Mouse (Mus musculus) lung, adult 2 months (tissue): ENCODE measurements around the gene Paqr4. TPM values are rescaled to one million over a fixed set of nuclear protein-coding genes. Genes with fewer than 3 reads are reported as not detected.

Experiments used
- DNase-seq: peaks from one replicate; pipeline ENCODE4 v3.0.0; 2022
- H3K4me1 ChIP-seq: fragments of 200-500 bp; 2 replicates; pipeline ENCODE4 v1.6.1; 2011; ENCODE audit warnings: low read length; ENCODE audit not compliant: control insufficient read depth, insufficient read depth
- H3K4me3 ChIP-seq: fragments of 200-500 bp; replicated peaks from 2 replicates; pipeline ENCODE3; 2011; ENCODE audit warnings: low read depth, mild to moderate bottlenecking, control low read depth, low read length; ENCODE audit errors: extremely low read depth
- CTCF ChIP-seq: fragments of 200-500 bp; IDR thresholded peaks from 2 replicates; pipeline ENCODE4 v1.5.1; 2011; ENCODE audit warnings: mild to moderate bottlenecking, low read length, control low read depth; ENCODE audit not compliant: insufficient read depth
- POLR2A ChIP-seq: fragments of 200-500 bp; IDR thresholded peaks from 2 replicates; pipeline ENCODE4 v1.6.1; 2011; ENCODE audit warnings: low read depth, mild to moderate bottlenecking, control low read depth, low read length, borderline replicate concordance; ENCODE audit errors: extremely low read depth
- WGBS: fragments of 180-500 bp; shearing (Covaris S2); methylation state at CpG from one replicate; pipeline ENCODE4 v1.1.7; 2018; 5-methylcytosine and 5-hydroxymethylcytosine counted together
- polyA plus RNA-seq: library from polyadenylated mRNA; depleted of rRNA; stranded (reverse); fragments of >200 nt; gene quantifications from 2 replicates; pipeline ENCODE4 v1.2.3, GENCODE M21; 2012; rRNA removed

The Paqr4 gene
- polyA plus RNA-seq, 1 experiment = 59.8 TPM

DNA sequence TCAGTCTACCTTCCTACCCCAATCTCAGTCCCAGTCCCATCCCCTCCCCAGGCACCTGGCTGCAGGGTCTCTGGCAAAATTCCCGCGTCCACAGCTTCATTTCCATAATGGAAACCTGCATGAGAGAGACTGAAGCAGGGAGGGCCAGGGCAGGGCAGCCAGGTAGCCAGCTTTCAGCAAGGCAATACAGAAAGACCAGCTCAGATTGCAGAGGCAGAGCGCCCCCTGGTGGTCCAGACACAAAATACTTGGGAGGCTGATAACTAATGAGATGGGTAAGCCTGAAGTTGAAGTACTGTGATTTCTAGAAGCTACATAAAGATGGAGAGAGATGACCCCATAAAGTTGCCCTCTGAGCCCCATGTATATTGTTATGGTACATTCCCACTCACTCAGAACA, 34.5 kb downstream of the Paqr4 start:
- peak; percentile 75 for DNase-seq
- 0% methylated on average over 3 of the region's 3 CpGs for WGBS
- H3K4me1 ChIP-seq = no peaks in the 10 kb centered on the region

DNA sequence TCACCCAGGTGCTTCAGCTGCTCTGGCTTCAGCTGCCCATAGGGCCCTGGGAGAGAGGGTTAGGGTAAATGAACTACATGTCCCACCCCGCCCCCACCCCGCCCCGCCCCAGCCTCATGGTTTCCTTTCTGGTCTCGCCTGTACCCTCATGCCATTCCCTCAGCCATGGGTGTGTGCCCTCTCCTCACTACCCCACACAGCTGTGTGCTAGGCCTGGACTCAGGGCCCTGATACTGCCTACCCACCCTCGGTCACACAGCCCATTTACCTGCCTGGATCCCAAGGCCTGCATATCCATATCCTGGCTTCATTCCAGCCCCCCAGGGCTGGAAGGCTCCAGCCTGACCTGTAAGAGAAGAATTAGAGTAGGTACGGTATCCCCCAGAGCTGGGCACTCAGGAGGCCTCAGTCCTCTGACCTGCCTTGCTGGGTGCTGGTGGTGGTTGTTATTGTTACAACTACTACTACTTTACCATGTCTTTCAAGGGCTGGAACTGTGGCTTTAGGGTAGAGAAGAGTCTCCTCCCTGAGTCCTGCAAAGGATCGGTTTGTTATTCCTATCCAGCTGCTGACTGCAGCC, 35.1 kb downstream of the Paqr4 start:
- WGBS = 80% methylated on average over 5 of the region's 7 CpGs
- Histone ChIP-seq H3K4me3 (no peak overlapping the region), H3K4me1 (no peaks in the 10 kb centered on the region)
- DNase-seq = no peak
- no peak for TF ChIP-seq CTCF
- TF ChIP-seq POLR2A = no peak

More for the DNA sequence above, 34.5 kb downstream of the Paqr4 start:
- no peak for TF ChIP-seq POLR2A
- TF ChIP-seq CTCF = peak; percentile 84
- no peak overlapping the region for H3K4me3 ChIP-seq

DNA sequence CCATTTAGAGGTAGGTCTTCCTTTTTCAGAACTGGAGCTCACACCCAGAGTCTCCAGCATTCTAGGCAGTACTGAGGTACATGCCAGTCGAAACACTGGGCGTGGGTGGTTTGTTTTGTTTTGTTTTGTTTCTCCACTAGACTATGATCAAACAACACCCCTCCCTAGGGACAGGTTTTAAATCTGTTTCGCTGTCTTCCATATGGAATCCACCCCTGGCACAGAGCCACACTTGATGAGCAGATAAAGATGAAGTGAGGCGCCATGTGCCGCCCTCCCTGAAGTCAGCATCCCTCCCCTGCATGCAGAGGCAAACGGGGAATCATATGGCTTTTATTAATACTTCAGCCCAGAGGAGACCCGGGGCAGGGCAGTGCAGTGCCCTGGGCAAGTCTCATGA, 35.9 kb downstream of the Paqr4 start:
- no peak for DNase-seq
- H3K4me3 ChIP-seq = no peak overlapping the region
- 45% methylated on average over 7 of the region's 7 CpGs for WGBS
- no peaks in the 10 kb centered on the region for H3K4me1 ChIP-seq
- TF ChIP-seq POLR2A (no peak), CTCF (no peak)

DNA sequence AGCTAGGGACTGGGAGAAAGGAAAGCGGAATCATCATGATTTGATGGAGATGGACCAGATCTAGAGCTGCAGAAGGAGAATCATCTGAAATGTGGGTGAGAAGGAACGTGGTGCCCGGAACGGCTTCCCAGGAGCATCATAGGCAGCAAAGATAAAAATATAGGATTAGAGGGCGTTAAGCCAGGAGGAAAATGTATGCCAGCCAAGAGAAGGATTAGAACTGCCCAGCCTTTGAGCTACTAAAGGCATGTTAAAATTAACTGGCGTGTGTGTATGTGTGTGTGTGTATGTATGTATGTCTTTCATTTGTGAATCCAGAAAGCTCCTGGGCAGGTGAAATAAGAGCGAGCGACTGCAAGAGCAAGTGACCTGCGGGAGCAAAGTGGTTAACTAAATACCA, 37.4 kb downstream of the Paqr4 start:
- Histone ChIP-seq H3K4me1 (peaks cover 5% of the 10 kb centered on the region), H3K4me3 (no peak overlapping the region)
- 83% methylated on average over 9 of the region's 9 CpGs for WGBS
- TF ChIP-seq POLR2A (no peak), CTCF (no peak)
- DNase-seq = no peak

DNA sequence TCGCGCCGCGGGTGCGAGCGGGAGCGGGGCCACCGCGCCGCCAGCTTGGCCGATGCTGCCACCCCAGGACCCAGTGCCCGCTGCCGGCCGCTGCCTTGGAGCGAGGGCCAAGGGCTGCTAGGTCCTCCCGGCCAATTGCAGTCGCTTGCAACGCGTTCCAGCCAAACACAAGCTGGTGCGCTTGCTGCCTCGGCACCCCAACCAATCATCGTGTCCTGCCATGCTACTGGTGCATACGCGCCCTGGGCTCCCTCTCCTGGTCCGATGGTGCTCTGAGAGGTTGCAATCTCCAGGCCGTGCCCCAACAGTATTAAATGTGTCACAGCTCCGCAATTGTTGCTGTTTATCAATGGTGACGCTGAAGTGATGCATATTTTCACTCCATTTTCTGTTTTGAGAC, 40.6 kb downstream of the Paqr4 start:
- peak overlapping the region; percentile 40 for H3K4me3 ChIP-seq
- DNase-seq = peak; percentile 80
- TF ChIP-seq CTCF = peak; percentile 69
- no peak for TF ChIP-seq POLR2A
- H3K4me1 ChIP-seq = peaks cover 5% of the 10 kb centered on the region
- WGBS = under 1% methylated on average over 24 of the region's 28 CpGs

DNA sequence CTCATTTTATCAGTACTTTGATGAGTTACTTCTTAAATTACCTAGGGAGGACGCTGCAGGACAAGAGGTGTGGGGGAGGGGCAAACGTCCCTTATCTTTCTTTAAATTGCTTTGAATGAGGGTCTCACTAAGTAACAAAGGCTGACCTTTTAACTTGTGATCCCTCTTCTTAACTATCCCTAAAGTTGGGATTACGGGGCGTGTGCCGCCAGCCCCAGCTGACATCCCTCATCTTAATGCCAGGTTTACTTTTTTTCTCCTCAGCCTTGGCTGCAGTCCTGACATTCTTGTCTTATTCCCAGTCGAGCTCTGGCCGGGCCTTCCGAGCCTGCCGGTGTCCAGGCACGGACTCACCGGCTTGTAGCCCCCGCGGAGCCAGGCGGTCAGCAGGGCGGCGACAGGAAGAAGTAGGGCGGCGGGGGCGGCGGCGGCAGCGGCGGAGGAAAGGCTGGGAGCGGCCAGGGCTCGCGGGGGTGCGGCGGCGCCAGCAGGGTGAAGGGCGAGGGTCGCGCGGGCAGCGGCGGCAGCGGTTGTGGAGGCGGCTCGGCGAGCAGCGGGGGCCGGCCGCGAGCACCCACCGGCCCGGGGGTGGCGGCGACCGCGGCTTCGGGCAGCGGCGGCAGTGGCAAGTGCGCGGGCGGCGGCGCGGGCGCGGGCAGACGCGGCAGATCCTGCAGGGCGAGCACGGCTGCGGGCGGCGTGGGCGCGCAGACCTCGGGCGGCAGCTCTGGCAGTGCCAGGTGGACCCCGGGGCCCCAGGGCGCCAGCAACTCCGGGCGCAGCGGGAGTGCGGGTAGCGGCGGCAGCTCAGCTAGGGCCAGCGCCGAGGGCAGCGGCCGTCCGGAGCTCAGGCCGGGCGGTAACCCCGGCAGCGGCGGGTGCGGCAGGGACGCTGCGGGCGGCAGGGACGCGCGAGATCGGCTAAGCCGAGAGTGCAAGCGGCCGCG, 41.3 kb downstream of the Paqr4 start:
- peak; percentile 48 for DNase-seq
- WGBS = 4% methylated on average over 93 of the region's 101 CpGs
- Histone ChIP-seq H3K4me3 (peak overlapping the region; percentile 48), H3K4me1 (peaks cover 5% of the 10 kb centered on the region)
- TF ChIP-seq CTCF = no peak
- TF ChIP-seq POLR2A = no peak

DNA sequence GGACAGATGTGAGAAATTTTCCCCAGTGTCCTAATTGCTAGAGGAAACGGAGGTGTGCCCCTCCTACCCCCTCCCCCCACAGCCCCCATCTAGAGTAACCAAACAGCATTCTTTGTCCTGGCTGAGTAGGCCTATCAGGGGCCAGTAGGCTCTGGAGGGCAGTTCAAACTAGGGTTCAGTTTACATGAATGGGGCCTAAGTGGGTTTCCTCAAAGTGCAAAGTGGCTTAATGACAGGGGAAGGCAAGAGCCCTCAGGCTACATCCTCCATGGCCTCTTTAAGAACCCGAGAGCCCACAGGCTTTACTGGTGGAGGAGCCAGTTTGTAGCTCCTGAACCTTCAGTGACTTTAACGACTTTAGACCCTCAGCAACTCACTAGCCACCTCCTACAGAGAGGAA, 44.9 kb downstream of the Paqr4 start:
- Histone ChIP-seq H3K4me3 (no peak overlapping the region), H3K4me1 (peaks cover 5% of the 10 kb centered on the region)
- TF ChIP-seq CTCF = no peak
- no peak for TF ChIP-seq POLR2A
- 41% methylated on average over 3 of the region's 3 CpGs for WGBS
- no peak for DNase-seq

DNA sequence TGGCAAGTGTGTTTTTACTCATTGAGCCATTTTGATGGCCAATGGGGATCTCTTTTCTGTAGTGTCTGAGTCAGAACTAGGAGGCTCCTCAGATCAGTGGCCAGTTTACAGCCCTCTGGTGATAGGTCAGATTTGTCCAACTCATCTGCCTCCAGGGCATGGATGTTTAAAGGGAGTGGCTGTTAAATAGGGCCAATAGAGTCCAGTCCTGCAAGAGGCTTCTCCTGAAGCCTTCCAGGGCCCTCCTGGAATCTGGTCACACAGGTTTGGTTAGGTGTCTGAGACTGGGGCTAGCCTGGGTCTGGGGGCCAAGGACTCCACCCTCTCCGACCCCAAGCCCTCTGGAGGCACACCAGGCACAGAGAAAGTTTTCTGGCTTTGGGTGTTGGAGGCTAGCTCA, 46.2 kb downstream of the Paqr4 start:
- no peak for DNase-seq
- TF ChIP-seq POLR2A (no peak), CTCF (no peak)
- H3K4me3 ChIP-seq = no peak overlapping the region
- peaks cover 5% of the 10 kb centered on the region for H3K4me1 ChIP-seq
- 64% methylated on average over 1 of the region's 1 CpGs for WGBS

Other genes starting within 250 kb of the Paqr4 start
- gene Zfp213, start 176.6 kb downstream of the Paqr4 start, polyA plus RNA-seq = 13.4 and 14.0 TPM in 2 replicates
- gene Zfp13, start 141.4 kb downstream of the Paqr4 start, polyA plus RNA-seq = 14.9 and 15.2 TPM in 2 replicates
- gene Zscan10, start 140.0 kb downstream of the Paqr4 start, polyA plus RNA-seq = 0.06 TPM in 1 of 2 replicates, not detected in the other
- 0.70 and 1.0 TPM in 2 replicates for gene Mmp25, start 95.6 kb downstream of the Paqr4 start, polyA plus RNA-seq
- 4.0 and 6.8 TPM in 2 replicates for gene Bicdl2, start 80.4 kb downstream of the Paqr4 start, polyA plus RNA-seq
- gene Hcfc1r1, start 67.3 kb downstream of the Paqr4 start, polyA plus RNA-seq = 284 and 321 TPM in 2 replicates
- gene Thoc6, start 67.0 kb downstream of the Paqr4 start, polyA plus RNA-seq = 18.1 and 20.6 TPM in 2 replicates
- 32.4 and 39.7 TPM in 2 replicates for gene Tnfrsf12a, start 63.4 kb downstream of the Paqr4 start, polyA plus RNA-seq
- gene Cldn6, start 61.6 kb downstream of the Paqr4 start, polyA plus RNA-seq = 0.57 and 0.86 TPM in 2 replicates
- gene Cldn9, start 56.8 kb downstream of the Paqr4 start, polyA plus RNA-seq = 0.07 and 0.08 TPM in 2 replicates
- not detected in 2 replicates for gene 1520401A03Rik, start 18.1 kb downstream of the Paqr4 start, polyA plus RNA-seq
- gene Pkmyt1, start 14.5 kb downstream of the Paqr4 start, polyA plus RNA-seq = 21.8 and 25.3 TPM in 2 replicates
- gene Kremen2, start 5.0 kb upstream of the Paqr4 start, polyA plus RNA-seq = 0.81 and 1.1 TPM in 2 replicates
- gene Flywch1, start 30.7 kb upstream of the Paqr4 start, polyA plus RNA-seq = 37.1 and 39.1 TPM in 2 replicates
- gene Flywch2, start 45.2 kb upstream of the Paqr4 start, polyA plus RNA-seq = 8.0 and 8.8 TPM in 2 replicates
- gene Srrm2, start 49.7 kb upstream of the Paqr4 start, polyA plus RNA-seq = 538 and 681 TPM in 2 replicates
- gene Elob, start 88.3 kb upstream of the Paqr4 start, polyA plus RNA-seq = 470 and 498 TPM in 2 replicates
- not detected in 2 replicates for gene Prss33, start 95.2 kb upstream of the Paqr4 start, polyA plus RNA-seq
- gene Prss32, start 103.0 kb upstream of the Paqr4 start, polyA plus RNA-seq = 5.1 TPM in 1 of 2 replicates, not detected in the other
- gene Prss41, start 103.3 kb upstream of the Paqr4 start, polyA plus RNA-seq = 0.66 and 0.78 TPM in 2 replicates
- not detected in 2 replicates for gene Prss21, start 127.2 kb upstream of the Paqr4 start, polyA plus RNA-seq
- not detected in 2 replicates for gene Dcpp1, start 140.0 kb upstream of the Paqr4 start, polyA plus RNA-seq
- not detected in 2 replicates for gene Dcpp2, start 140.0 kb upstream of the Paqr4 start, polyA plus RNA-seq
- not detected in 2 replicates for gene Dcpp3, start 176.6 kb upstream of the Paqr4 start, polyA plus RNA-seq
- not detected in 2 replicates for gene Sbp, start 200.8 kb upstream of the Paqr4 start, polyA plus RNA-seq
- gene Sbpl, start 214.4 kb upstream of the Paqr4 start, polyA plus RNA-seq = not detected in 2 replicates
- 1.5 and 2.7 TPM in 2 replicates for gene Prss30, start 239.7 kb upstream of the Paqr4 start, polyA plus RNA-seq